Mouse (Mus musculus) lung, adult 2 months (tissue): ENCODE data around the gene Ap2m1. TPM values are rescaled to one million over a fixed set of nuclear protein-coding genes. Genes with fewer than 3 reads are reported as not detected.

Source experiments
- DNase-seq: peaks from one replicate; pipeline ENCODE4 v3.0.0; 2022
- H3K4me1 ChIP-seq: fragments of 200-500 bp; 2 replicates; pipeline ENCODE4 v1.6.1; 2011; ENCODE audit warnings: low read length; ENCODE audit not compliant: control insufficient read depth, insufficient read depth
- H3K4me3 ChIP-seq: fragments of 200-500 bp; replicated peaks from 2 replicates; pipeline ENCODE3; 2011; ENCODE audit warnings: low read depth, mild to moderate bottlenecking, control low read depth, low read length; ENCODE audit errors: extremely low read depth
- CTCF ChIP-seq: fragments of 200-500 bp; IDR thresholded peaks from 2 replicates; pipeline ENCODE4 v1.5.1; 2011; ENCODE audit warnings: mild to moderate bottlenecking, low read length, control low read depth; ENCODE audit not compliant: insufficient read depth
- POLR2A ChIP-seq: fragments of 200-500 bp; IDR thresholded peaks from 2 replicates; pipeline ENCODE4 v1.6.1; 2011; ENCODE audit warnings: low read depth, mild to moderate bottlenecking, control low read depth, low read length, borderline replicate concordance; ENCODE audit errors: extremely low read depth
- WGBS: fragments of 180-500 bp; shearing (Covaris S2); methylation state at CpG from one replicate; pipeline ENCODE4 v1.1.7; 2018; 5-methylcytosine and 5-hydroxymethylcytosine counted together
- polyA plus RNA-seq: library from polyadenylated mRNA; depleted of rRNA; stranded (reverse); fragments of >200 nt; gene quantifications from 2 replicates; pipeline ENCODE4 v1.2.3, GENCODE M21; 2012

Ap2m1 gene
- polyA plus RNA-seq, 1 experiment: 440 TPM

GRCm38 (mm10) chr16:20523886-20524285 is 11.4 kb upstream of the Ap2m1 start:
- 79% methylated on average over 10 of the region's 10 CpGs for WGBS
- TF ChIP-seq POLR2A: no peak
- TF ChIP-seq CTCF: no peak
- Histone ChIP-seq H3K4me3 (no peak overlapping the region), H3K4me1 (no peaks in the 10 kb centered on the region)
- DNase-seq: no peak

DNA sequence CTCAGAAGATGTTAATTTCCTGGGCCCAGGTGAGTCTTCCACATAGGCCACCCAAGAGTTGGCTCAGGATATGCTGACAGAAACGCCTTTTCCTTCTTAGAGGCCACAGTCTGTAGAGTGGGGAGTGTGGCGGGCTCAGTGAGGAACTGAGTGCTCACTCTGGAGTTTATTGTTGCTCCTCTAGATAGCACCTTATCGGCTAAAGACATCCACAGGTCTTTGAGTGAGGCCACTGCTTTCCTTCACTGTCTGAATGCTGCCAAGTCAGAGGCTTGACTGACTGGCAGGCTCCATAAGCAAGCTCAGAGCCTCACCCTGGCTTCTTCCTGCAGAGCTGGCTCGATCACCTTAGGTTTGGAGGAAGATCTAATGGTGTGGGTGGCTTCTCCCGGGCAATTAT is 6.5 kb upstream of the Ap2m1 start:
- TF ChIP-seq CTCF (no peak), POLR2A (no peak)
- Histone ChIP-seq H3K4me1 (no peaks in the 10 kb centered on the region), H3K4me3 (no peak overlapping the region)
- no peak for DNase-seq
- 78% methylated on average over 5 of the region's 5 CpGs for WGBS

- DNase-seq: no peak
- Histone ChIP-seq H3K4me1 (no peaks in the 10 kb centered on the region), H3K4me3 (no peak overlapping the region)
- TF ChIP-seq CTCF (no peak), POLR2A (no peak)
- WGBS: 59% methylated on average over 1 of the region's 1 CpGs
Measured at GRCm38 (mm10) chr16:20529375-20529774, 5.9 kb upstream of the Ap2m1 start.

DNA sequence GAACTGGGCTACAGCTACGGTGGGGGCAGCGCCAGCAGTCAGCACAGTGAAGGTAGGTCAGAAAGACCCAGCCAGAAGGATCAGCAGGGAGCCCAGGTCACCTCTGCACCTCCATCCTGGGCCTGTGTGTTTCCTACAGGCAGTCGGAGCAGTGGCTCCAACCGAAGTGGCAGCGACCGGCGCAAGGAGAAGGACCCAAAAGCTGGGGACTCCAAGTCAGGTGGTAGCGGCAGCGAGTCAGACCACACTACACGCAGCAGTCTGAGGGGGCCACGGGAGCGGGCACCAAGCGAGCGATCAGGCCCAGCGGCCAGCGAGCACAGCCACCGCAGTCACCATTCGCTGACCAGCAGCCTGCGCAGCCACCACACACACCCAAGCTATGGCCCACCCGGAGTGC is 4.3 kb upstream of the Ap2m1 start:
- no peaks in the 10 kb centered on the region for H3K4me1 ChIP-seq
- no peak overlapping the region for H3K4me3 ChIP-seq
- 96% methylated on average over 20 of the region's 20 CpGs for WGBS
- TF ChIP-seq CTCF (no peak), POLR2A (no peak)
- DNase-seq: no peak

DNA sequence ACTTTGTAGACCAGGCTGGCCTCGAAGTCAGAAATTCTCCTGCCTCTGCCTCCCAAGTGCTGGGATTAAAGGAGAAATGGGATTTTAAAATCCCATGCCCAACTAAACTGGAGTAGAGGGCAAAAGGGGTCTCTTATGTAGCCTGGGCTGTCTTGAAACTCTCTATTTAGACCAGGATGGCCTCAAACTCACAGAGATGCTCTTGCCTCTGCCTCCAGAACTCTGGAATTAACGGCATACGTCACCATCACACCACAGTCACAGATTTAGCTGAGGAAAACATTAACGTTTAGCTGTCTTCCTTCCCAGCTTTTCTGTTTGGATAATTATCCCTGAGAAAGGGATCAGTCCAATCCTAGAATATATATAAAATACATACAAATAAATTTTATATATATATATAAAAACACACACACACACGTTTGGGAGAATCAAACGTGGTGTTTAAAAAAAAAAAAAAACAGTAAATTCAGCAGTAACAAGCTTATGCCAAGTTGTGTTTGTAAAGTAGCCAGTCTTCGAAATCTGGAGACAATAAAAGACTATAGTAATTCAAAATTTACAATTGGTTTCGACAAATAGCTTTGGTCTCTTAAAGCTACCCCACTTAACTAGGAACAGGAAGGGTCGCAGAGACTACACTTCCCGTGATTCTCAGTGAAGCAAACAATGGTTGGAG is 522 bp upstream of the Ap2m1 start:
- TF ChIP-seq CTCF: no peak
- no peak for TF ChIP-seq POLR2A

GRCm38 (mm10) chr16:20536081-20536665 is 895 bp downstream of the Ap2m1 start:
- H3K4me3 ChIP-seq: peak overlapping the region; percentile 96
- DNase-seq: no peak
- peaks cover 10% of the 10 kb centered on the region for H3K4me1 ChIP-seq
- TF ChIP-seq POLR2A: no peak
- no peak for TF ChIP-seq CTCF
- WGBS: 23% methylated on average over 9 of the region's 9 CpGs

More for the DNA sequence above, 522 bp upstream of the Ap2m1 start:
- no peak overlapping the region for H3K4me3 ChIP-seq
- H3K4me1 ChIP-seq: peaks cover 10% of the 10 kb centered on the region
- DNase-seq: no peak
- 37% methylated on average over 10 of the region's 10 CpGs for WGBS

DNA sequence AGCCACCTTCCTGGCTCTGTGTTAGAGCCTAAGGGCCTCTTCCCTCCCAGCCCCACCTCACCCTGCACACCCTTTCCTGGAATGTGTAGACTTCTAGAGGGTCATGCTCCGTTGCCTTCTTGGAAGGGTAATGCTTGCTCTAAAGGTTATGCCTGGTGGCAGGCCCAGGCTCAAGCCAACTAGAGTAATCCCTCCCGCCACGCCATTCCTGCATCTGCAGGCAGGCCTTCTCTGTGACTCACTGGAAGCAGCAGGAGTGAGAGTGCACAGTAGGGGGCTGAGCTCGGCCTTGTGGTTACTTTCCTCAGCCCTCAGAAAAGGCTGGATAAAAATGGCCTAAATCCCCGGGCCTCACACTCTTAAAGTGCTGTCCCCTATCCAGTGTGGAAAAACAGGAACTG is 1.8 kb downstream of the Ap2m1 start:
- peak; percentile 13 for DNase-seq
- H3K4me3 ChIP-seq: no peak overlapping the region

GRCm38 (mm10) chr16:20537601-20538320 is 2.5 kb downstream of the Ap2m1 start:
- H3K4me1 ChIP-seq: peaks cover 10% of the 10 kb centered on the region
- no peak for TF ChIP-seq CTCF
- 33% methylated on average over 6 of the region's 6 CpGs for WGBS
- no peak for DNase-seq
- no peak overlapping the region for H3K4me3 ChIP-seq

More for the DNA sequence above, 1.8 kb downstream of the Ap2m1 start:
- 25% methylated on average over 5 of the region's 5 CpGs for WGBS
- no peak for TF ChIP-seq CTCF
- TF ChIP-seq POLR2A: no peak
- peaks cover 10% of the 10 kb centered on the region for H3K4me1 ChIP-seq

DNA sequence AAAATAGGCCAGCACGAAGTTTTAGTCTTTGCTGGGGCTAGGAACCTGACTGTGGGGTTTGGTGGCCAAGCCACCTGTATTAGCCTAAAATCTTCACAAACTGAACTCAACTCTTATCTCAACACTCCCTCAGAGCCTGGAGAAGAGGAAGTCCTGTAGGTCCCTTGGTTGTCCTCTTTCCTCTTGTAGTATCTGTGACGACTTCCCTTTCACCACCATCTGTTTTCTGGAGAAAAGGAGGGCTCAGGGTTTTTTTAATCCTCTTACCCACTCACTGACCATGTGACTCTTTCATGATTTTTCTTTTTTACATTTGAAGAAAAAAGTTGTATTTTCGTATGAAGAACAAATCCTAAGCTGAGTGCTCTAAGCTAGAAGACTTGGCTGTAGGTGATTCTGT is 4.4 kb downstream of the Ap2m1 start:
- Histone ChIP-seq H3K4me1 (peaks cover 10% of the 10 kb centered on the region), H3K4me3 (no peak overlapping the region)
- TF ChIP-seq CTCF (no peak), POLR2A (no peak)
- DNase-seq: no peak
- 73% methylated on average over 3 of the region's 3 CpGs for WGBS
